Mouse (Mus musculus) urinary bladder, postnatal 14 days (tissue): ENCODE results near the gene Tctex1d4.

Experiments
- DNase-seq: peaks from one replicate; pipeline ENCODE4 v3.0.0; 2021; ENCODE audit warnings: low spot score

Tctex1d4 gene

DNA sequence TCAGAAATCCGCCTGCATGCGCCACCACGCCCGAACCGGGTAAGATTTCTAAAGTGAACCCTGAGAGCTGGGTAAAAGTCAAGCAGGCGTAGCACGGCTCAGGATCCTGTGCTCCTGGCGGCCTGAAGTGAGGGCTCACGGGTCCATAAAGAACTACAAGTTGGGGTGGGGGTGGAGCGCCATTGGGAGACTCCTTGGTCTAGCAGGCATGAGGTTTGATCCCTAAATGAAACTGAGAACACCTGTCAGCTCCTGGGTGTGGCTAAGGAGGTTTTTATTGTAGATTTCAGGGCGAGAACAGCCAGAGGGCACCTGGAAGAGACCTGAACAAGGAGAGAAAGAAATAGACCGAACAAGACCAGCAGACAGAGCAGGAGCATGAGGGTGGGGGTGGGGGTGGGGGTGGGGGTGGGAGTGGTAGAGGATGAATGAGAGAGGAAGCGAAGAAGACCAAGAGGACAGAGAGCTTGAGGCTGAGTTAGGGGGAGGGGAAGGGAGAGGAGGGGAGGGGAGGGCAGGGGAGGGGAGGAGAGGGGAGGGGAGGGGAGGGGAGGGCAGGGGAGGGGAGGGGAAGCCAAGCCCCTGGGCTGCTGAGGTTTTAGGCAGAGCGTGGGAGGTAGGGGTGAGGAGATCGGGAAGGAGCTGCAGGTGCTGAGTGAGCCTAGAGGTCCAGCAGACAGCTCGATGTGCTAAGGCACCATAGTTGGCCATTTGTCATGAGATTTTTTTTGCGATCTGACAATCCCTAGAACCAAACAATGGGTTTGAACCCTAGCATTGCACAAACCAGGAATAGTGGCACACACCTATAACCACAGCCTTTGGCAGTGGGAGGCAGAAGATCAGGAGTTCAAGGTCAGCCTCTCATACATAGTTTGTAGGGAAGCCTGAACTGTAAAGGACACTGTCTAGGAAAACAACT lies 12.0 kb downstream of the Tctex1d4 start:
- DNase-seq: no peak

DNA sequence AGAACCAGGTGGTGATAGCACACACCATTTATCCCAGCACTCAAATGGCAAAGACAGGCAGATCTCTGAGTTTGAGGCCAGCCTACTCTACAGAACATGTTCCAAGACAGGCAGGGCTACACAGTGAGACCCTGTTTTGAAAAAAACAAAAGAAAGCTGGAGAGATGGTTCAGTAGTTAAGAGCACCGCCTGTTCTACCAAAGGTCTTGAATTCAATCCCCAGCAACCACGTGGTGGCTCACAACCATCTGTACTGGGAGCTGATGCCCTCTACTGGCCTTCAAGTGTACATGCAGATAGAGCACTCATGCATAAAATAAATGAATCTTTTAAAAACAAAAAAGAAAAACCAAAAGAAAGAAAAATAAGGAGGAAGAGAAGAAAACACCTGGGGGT lies 12.6 kb downstream of the Tctex1d4 start:
- DNase-seq: no peak

DNA sequence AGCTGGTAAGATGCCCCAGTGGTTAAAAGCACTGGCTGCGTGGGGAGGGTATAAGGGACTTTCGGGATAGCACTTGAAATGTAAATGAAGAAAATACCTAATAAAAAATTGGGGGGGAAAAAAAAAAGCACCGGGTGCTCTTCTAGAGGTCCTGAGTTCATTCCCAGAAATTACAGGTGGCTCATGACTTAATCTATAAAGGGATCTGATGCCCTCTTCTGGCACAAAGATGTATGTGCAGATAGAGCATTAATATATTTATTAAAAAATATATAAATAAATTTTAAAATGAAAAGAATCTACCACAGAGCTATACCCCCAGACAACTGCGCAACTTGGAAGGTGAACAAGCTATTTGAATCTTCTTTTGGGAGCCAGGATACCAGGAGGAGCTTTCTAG lies 14.0 kb downstream of the Tctex1d4 start:
- no peak for DNase-seq

DNA sequence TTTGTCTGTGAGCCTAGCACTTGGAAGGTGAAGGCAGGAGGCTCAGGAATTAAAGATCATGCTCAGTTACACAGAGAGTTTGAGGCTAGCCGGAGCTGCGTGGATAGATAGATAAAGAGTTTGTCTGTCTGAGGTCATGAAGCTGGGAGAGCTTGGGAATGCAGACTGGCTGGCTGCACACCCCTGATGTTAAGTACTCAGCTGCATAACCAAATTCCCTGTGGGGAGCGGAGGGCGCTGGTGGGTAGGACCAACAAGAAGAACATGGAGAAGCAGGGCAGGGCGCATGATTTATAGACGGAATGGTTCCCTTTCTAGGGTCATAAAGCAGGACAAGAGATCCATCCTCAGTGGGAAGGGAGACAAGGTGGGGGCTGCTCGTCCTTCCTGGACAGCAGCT lies 16.4 kb downstream of the Tctex1d4 start:
- no peak for DNase-seq

DNA sequence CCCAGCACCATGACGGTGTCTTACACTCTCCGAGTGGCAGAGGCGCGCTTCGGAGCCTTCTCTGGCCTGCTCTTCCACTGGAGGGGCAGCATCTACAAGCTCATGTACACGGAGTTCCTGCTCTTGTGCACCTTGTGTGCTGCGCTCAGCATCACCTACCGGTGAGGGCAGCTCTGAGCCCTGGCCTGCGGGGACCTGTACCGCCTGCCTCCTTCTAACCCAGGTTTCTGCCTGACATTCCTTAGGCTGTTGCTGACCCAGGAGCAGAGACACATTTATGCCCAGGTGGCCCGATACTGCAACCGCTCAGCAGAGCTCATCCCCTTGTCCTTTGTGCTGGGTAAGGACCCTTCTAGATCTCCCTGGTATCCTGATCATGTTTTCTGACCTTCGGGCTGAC lies 18.7 kb downstream of the Tctex1d4 start:
- DNase-seq: no peak

DNA sequence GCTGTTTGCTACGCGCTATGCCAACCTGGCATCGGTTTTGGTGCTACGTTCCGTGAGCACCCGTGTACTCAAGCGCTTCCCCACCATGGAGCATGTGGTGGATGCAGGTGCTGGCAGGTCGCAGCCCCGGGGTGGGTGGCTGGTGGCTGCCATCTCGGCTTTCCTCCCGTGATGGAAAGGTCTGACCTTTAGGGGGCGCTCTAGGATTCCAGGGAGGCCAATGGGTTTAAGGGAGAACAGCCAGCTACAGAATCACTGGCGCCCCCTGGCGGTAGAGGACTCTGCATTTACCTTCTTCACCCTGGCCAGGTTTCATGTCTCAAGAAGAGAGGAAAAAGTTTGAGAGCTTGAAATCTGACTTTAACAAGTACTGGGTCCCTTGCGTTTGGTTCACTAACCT lies 19.6 kb downstream of the Tctex1d4 start:
- peak; percentile 92 for DNase-seq

DNA sequence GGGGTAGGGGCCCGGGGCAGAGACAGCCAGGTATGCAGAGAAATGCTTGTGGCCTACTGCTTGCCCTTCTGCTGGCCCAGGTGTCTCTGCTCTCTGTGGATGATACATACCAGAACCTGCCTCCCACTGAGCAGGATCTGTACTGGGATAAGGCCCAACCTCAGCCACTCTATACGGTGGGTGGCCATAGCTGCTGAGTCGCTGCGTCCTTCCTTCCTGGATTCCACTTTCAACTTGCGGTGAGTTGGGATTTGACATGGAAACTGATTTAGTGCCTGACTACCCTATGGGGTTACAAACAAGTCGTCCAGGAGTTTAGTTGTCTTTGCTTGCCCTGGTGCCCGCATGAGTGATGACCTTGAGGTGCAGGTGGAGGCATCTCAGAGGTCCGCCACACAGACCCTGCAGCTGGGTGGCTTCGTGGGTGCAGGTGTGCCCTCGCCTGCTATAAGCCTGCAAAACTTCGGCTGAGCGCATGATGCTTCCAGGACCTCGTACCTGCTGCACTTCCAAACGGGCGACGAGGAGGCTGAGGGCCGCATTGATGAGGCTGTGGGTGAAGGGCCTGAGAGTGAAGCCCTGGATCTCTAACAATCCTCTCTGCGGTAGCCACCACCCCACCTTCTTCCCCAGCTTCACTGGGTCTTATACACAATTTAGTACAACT lies 21.6 kb downstream of the Tctex1d4 start:
- no peak for DNase-seq

GRCm38 (mm10) chr4:117148815-117149214 lies 22.2 kb downstream of the Tctex1d4 start:
- DNase-seq: no peak

DNA sequence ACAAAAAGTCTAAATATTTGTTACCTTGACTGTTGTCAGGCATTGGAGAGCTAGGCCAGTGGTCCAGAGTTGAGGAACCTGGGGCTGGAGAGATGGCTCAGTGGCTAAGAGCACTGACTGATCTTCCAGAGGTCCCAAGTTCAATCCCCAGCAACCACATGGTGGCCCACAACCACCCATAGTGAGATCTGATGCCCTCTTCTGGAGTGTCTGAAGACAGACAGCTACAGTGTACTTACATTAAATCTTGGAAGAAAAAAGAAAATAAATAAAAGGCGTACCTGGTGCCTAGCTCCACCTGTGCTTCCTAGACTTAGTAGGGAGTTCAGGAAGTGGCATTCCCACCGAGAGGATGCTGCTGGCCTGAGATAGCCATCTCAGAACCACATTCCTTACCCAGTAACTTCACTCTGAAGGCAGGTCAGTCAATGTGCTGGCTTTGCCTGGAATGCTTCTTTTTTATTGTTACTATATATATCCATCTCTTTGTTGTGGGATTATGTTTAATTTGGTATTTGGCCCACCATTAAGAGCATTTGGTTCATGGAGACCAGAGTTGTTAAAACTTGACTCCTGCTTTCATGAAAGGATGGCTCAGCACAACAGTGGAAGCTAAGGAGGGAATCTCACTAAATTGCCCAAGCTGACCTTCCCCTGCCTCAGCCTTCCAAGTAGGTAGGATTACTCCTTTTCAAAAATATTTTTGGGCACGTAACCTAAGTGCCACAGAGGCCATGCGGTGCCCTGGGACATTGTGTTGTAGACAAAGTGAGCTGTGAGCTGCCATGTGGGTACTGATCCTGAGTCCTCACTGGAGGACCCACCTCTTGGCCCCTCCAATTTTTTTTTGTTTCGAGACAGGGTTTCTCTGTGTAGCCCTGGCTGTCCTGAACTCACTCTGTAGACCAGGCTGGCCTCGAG lies 23.0 kb downstream of the Tctex1d4 start:
- DNase-seq: no peak

GRCm38 (mm10) chr4:117150212-117150733 lies 23.7 kb downstream of the Tctex1d4 start:
- DNase-seq: no peak

DNA sequence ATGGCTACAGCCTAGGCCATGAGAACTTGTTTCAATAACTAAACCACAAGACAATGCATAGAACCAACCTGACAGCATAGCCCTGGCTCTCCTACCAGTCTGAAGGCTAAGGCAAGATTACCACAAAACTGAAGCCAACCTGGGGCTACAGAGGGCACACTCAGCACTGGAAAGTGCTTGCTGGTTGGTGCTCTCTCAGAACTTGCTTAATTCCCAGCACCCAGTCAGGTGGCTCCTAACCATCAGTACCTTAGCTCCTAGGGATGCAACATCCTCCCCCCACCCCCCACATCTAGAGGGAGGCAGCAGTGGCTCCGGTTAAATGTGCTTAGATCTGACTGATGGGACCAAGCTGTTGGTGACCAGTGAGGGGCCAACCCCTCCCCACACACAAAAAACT lies 24.8 kb downstream of the Tctex1d4 start:
- DNase-seq: no peak

DNA sequence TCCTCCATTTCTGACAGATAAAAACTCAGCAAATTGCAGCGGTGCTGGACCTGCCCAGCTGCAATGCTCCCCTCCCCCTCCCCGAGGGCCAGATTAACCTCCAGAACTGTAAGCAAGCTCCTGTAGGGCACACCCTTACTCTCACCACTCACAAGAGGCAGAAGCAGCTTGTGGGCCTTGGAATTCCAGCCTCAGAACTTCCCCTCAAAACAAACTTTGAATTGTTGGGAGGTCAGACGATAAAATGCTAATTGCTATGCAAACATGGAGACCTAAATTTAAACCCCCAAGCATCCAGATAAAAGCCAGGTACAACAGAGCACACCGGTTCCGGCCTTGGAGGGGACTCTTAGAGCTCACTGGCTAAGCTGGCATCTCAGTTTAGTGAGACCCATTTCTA lies 26.1 kb downstream of the Tctex1d4 start:
- no peak for DNase-seq

DNA sequence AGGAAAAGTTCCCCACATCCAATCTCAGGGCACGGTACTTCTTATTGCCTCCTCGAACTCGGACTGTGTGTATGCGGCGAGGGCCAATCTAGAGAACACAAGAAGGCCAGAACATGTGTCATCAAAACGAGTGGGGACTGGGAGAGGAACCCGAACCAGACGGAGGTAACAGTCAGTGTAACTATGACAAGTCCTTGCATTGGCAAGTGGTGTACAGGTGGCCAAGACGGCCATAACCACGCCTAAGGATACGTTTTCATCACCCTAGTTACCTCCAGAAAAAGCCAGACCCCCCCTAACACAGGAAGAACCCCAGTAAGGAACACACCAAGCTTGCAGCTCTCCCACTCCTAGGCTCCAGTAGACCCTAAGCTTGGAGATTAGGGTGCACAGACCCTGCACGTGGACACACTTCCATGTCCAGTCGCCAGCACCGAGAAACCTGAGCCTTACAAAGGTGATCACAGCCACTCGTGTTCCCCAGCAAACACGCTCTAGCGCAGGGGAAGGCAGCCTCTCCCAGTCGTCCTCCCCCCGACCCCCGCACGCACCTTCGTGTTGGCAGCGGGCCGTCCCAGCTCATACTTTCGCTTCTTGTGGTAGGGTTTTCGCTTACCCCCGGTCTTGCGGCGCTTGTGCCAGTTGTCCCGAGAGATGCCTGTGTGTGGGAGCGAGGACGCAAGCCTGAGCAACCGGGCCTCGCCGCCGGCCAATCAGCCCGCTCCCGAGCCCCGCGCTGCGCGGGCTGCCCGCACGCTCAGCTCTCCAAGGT lies 28.6 kb downstream of the Tctex1d4 start:
- DNase-seq: no peak

- DNase-seq: peak; percentile 87
Measured at GRCm38 (mm10) chr4:117155792-117156355, 29.3 kb downstream of the Tctex1d4 start, which contains the start of gene Rps8. Rps8 (minus strand) TSS chr4:117156243.

GRCm38 (mm10) chr4:117156372-117156771 lies 29.8 kb downstream of the Tctex1d4 start:
- no peak for DNase-seq

DNA sequence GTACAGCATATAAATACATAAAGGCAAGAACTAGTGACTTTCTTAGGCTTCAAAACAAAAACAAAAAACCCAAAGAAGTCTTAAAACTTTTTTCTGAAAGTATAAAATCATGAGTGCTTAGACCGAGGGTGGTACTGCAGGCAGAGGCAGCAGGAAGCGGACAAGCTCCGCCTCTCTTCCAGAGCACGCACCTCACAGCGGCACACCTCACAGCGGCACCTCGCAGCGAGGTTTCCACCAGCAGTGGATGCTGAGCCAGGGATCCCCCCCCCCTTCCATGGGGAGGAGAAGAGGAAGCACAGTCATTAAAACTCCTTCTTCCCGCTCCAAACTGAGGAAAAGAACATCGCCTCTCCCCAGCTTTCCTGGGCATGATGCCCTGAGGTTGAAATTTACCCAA lies 33.1 kb downstream of the Tctex1d4 start:
- DNase-seq: no peak

GRCm38 (mm10) chr4:117161183-117161582 lies 34.6 kb downstream of the Tctex1d4 start:
- no peak for DNase-seq

GRCm38 (mm10) chr4:117169936-117170335 lies 43.3 kb downstream of the Tctex1d4 start:
- no peak for DNase-seq
